Mouse (Mus musculus): Measurements from ENCODE around the gene Orc3. TPM values are rescaled to one million over a fixed set of nuclear protein-coding genes. Genes with fewer than 3 reads are reported as not detected.

Gene Orc3
- polyA plus RNA-seq, 1 experiment from 2014 or later, result 78.8 TPM

- H3K4me3 ChIP-seq, result peak within 1 kb of the TSS; percentile 98
- H3K27me3 ChIP-seq, result no peaks in the 10 kb centered on the region
- no peaks in the 10 kb centered on the region for H3K9me3 ChIP-seq
- peaks cover 8% of the 10 kb centered on the region; the same call in 1 of the 2 replicates for H3K4me1 ChIP-seq
- H3K4me2 ChIP-seq, result peak within 1 kb of the TSS; percentile 54
- ATAC-seq (ENCODE audit: insufficient number of reproducible peaks, low FRiP score, low TSS enrichment, low read depth), result peak; percentile 47
- no peaks in the 10 kb centered on the region for H3K36me3 ChIP-seq
- peak within 1 kb of the TSS; percentile 97 for H3K27ac ChIP-seq
- 0% methylated on average over 32 of the region's 53 CpGs for WGBS
- H3K9ac ChIP-seq, result peak within 1 kb of the TSS; percentile 95
Measured at GRCm38 (mm10) chr4:34550748-34551097, 64.0 kb downstream of the Orc3 start, which contains the start of gene Akirin2. Gene Akirin2, plus strand, starts transcription at chr4:34550937.

- H3K9ac ChIP-seq, result peak overlapping the region; percentile 95
- peak overlapping the region; percentile 98 for H3K4me3 ChIP-seq
- H3K4me2 ChIP-seq, result peak overlapping the region; percentile 54
- no peaks in the 10 kb centered on the region for H3K36me3 ChIP-seq
- peak; percentile 95 for ATAC-seq (ENCODE audit: insufficient number of reproducible peaks, low FRiP score, low TSS enrichment, low read depth)
- H3K4me1 ChIP-seq, result 0 out of 2 replicates have a peak, but pooled peaks cover 2% of the 10 kb centered on the region
- WGBS, result 2% methylated on average over 38 of the region's 38 CpGs
- H3K9me3 ChIP-seq, result no peaks in the 10 kb centered on the region
- H3K27ac ChIP-seq, result peak overlapping the region; percentile 97
- no peaks in the 10 kb centered on the region for H3K27me3 ChIP-seq
Measured at GRCm38 (mm10) chr4:34549981-34550747, 64.6 kb downstream of the Orc3 start.

GRCm38 (mm10) chr4:34529941-34530340 lies 84.8 kb downstream of the Orc3 start:
- no peak overlapping the region for H3K27ac ChIP-seq
- ATAC-seq (ENCODE audit: insufficient number of reproducible peaks, low FRiP score, low TSS enrichment, low read depth), result no peak
- WGBS, result 82% methylated on average over 6 of the region's 6 CpGs

GRCm38 (mm10) chr4:34529379-34529778 lies 85.4 kb downstream of the Orc3 start:
- no peaks in the 10 kb centered on the region for H3K4me1 ChIP-seq
- no peaks in the 10 kb centered on the region for H3K9me3 ChIP-seq
- 35% methylated on average over 4 of the region's 4 CpGs for WGBS
- H3K36me3 ChIP-seq, result no peaks in the 10 kb centered on the region
- H3K9ac ChIP-seq, result no peak overlapping the region
- H3K27me3 ChIP-seq, result no peaks in the 10 kb centered on the region
- H3K27ac ChIP-seq, result no peak overlapping the region
- ATAC-seq (ENCODE audit: insufficient number of reproducible peaks, low FRiP score, low TSS enrichment, low read depth), result no peak
- no peak overlapping the region for H3K4me3 ChIP-seq
- no peak overlapping the region for H3K4me2 ChIP-seq

More at GRCm38 (mm10) chr4:34529941-34530340, 84.8 kb downstream of the Orc3 start:
- H3K27me3 ChIP-seq, result no peaks in the 10 kb centered on the region
- H3K36me3 ChIP-seq, result no peaks in the 10 kb centered on the region
- no peak overlapping the region for H3K9ac ChIP-seq
- H3K4me2 ChIP-seq, result no peak overlapping the region
- no peaks in the 10 kb centered on the region for H3K4me1 ChIP-seq
- no peaks in the 10 kb centered on the region for H3K9me3 ChIP-seq
- no peak overlapping the region for H3K4me3 ChIP-seq

- Histone ChIP-seq H3K9ac (no peak overlapping the region), H3K27me3 (no peaks in the 10 kb centered on the region), H3K4me2 (no peak overlapping the region), H3K4me3 (no peak overlapping the region), H3K9me3 (no peaks in the 10 kb centered on the region), H3K36me3 (no peaks in the 10 kb centered on the region), H3K4me1 (no peaks in the 10 kb centered on the region), H3K27ac (no peak overlapping the region)
- 84% methylated on average over 1 of the region's 1 CpGs for WGBS
- no peak for ATAC-seq (ENCODE audit: insufficient number of reproducible peaks, low FRiP score, low TSS enrichment, low read depth)
Measured at GRCm38 (mm10) chr4:34528430-34529100, 86.2 kb downstream of the Orc3 start.

GRCm38 (mm10) chr4:34526771-34527170 lies 88.0 kb downstream of the Orc3 start:
- Histone ChIP-seq H3K4me2 (no peak overlapping the region), H3K27me3 (no peaks in the 10 kb centered on the region), H3K9ac (no peak overlapping the region), H3K9me3 (no peaks in the 10 kb centered on the region), H3K4me1 (no peaks in the 10 kb centered on the region), H3K27ac (no peak overlapping the region), H3K4me3 (no peak overlapping the region), H3K36me3 (no peaks in the 10 kb centered on the region)
- WGBS, result 85% methylated on average over 3 of the region's 3 CpGs
- ATAC-seq (ENCODE audit: insufficient number of reproducible peaks, low FRiP score, low TSS enrichment, low read depth), result no peak

GRCm38 (mm10) chr4:34523586-34523985 lies 91.2 kb downstream of the Orc3 start:
- Histone ChIP-seq H3K4me2 (no peak overlapping the region), H3K9ac (no peak overlapping the region), H3K27ac (no peak overlapping the region), H3K27me3 (no peaks in the 10 kb centered on the region), H3K36me3 (no peaks in the 10 kb centered on the region), H3K4me3 (no peak overlapping the region), H3K9me3 (no peaks in the 10 kb centered on the region), H3K4me1 (no peaks in the 10 kb centered on the region)
- no peak for ATAC-seq (ENCODE audit: insufficient number of reproducible peaks, low FRiP score, low TSS enrichment, low read depth)
- WGBS, result 85% methylated on average over 4 of the region's 4 CpGs

- Histone ChIP-seq H3K4me1 (no peaks in the 10 kb centered on the region), H3K9me3 (no peaks in the 10 kb centered on the region), H3K27ac (no peak overlapping the region), H3K9ac (no peak overlapping the region), H3K27me3 (no peaks in the 10 kb centered on the region), H3K4me3 (no peak overlapping the region), H3K4me2 (no peak overlapping the region), H3K36me3 (no peaks in the 10 kb centered on the region)
- WGBS, result 66% methylated on average over 3 of the region's 3 CpGs
- no peak for ATAC-seq (ENCODE audit: insufficient number of reproducible peaks, low FRiP score, low TSS enrichment, low read depth)
Measured at GRCm38 (mm10) chr4:34522846-34523245, 91.9 kb downstream of the Orc3 start.

Other genes starting within 250 kb of the Orc3 start
- 41.5 and 48.7 TPM in 2 replicates for gene Akirin2, start 64.0 kb downstream of the Orc3 start, polyA plus RNA-seq (2015; fragmentation: Nextera tagmentation; extraction: Ambion mirVana)
- gene Rars2, start within 50 bp of the Orc3 start, polyA plus RNA-seq (2015; fragmentation: Nextera tagmentation; extraction: Ambion mirVana), result 59.8 and 62.5 TPM in 2 replicates
- gene Slc35a1, start 72.5 kb upstream of the Orc3 start, polyA plus RNA-seq (2015; fragmentation: Nextera tagmentation; extraction: Ambion mirVana), result 46.0 and 48.4 TPM in 2 replicates
- gene Cfap206, start 115.3 kb upstream of the Orc3 start, polyA plus RNA-seq (2015; fragmentation: Nextera tagmentation; extraction: Ambion mirVana), result not detected in 2 replicates
- not detected in 2 replicates for gene Gm136, start 141.3 kb upstream of the Orc3 start, polyA plus RNA-seq (2015; fragmentation: Nextera tagmentation; extraction: Ambion mirVana)
- 40.7 and 41.1 TPM in 2 replicates for gene Smim8, start 163.5 kb upstream of the Orc3 start, polyA plus RNA-seq (2015; fragmentation: Nextera tagmentation; extraction: Ambion mirVana)